Mouse (Mus musculus): ENCODE measurements around the gene Bgn. TPM values are rescaled to one million over a fixed set of nuclear protein-coding genes. Genes with fewer than 3 reads are reported as not detected.

Gene Bgn
- polyA plus RNA-seq, 1 experiment from 2014 or later: 42.1 TPM

DNA sequence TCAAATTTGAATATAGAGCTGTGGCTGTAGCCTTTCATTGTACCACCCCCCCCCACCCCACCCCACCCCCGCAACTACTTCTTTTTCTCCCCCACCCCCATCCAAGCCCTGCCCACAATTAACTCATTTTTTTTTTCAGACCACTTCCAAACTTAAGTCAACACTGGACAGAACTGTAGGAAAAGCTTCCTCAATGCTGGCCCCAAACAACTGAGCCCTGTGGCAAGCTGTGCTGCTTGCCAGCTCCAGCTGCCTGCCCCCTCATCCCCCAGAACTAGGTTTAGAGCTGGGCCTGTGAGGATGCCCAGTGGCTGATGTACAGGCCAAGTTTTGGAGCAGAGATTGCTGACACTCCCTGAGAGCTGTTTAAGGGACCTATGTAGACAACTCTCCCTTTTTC, 14.7 kb upstream of the Bgn start:
- Histone ChIP-seq H3K4me1 (ENCODE audit: control insufficient read depth, insufficient read depth, low read length) (no peaks in the 10 kb centered on the region), H3K27me3 (ENCODE audit: control insufficient read depth, insufficient read depth, low read length) (no peaks in the 10 kb centered on the region; the same call in 1 of the 2 replicates), H3K9ac (ENCODE audit: low read length) (no peak overlapping the region), H3K27ac (ENCODE audit: low read depth, low read length) (no peak overlapping the region), H3K4me2 (no peak overlapping the region), H3K4me3 (ENCODE audit: low read depth, low read length) (no peak overlapping the region), H3K36me3 (ENCODE audit: control insufficient read depth, insufficient read depth, low read length) (no peaks in the 10 kb centered on the region), H3K9me3 (ENCODE audit: control insufficient read depth, low read length) (no peaks in the 10 kb centered on the region)
- ATAC-seq (ENCODE audit: low FRiP score) (no peak), DNase-seq (ENCODE audit: low spot score, missing footprints) (no peak)
- WGBS: no CpG with 5 or more reads among the region's 1 CpGs

DNA sequence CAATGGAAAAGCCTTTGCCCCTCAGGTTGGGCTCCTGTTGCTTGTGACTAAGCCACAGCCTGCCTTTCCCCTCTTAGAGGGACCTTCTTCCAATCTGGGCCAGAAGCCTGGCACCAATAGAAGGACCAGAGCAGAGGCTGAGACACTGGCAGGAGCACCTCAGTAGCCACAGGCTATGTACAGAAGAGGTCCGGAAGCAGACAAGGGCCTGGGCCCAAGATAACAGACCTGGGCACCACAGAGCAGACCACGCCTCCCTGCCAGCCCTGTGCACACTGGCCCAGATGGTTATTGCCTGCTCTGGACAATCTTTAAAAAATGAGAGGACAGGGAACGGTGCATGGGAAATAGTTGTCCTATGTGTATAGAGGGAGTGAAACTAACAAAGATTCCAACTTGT, 11.6 kb upstream of the Bgn start:
- no peak overlapping the region for H3K9ac ChIP-seq (ENCODE audit: low read length)
- no peak overlapping the region for H3K4me2 ChIP-seq
- H3K36me3 ChIP-seq (ENCODE audit: control insufficient read depth, insufficient read depth, low read length): no peaks in the 10 kb centered on the region
- no peaks in the 10 kb centered on the region; the same call in 1 of the 2 replicates for H3K27me3 ChIP-seq (ENCODE audit: control insufficient read depth, insufficient read depth, low read length)
- H3K9me3 ChIP-seq (ENCODE audit: control insufficient read depth, low read length): no peaks in the 10 kb centered on the region
- no peak overlapping the region for H3K4me3 ChIP-seq (ENCODE audit: low read depth, low read length)
- no peaks in the 10 kb centered on the region for H3K4me1 ChIP-seq (ENCODE audit: control insufficient read depth, insufficient read depth, low read length)
- WGBS: 82% methylated on average over 3 of the region's 3 CpGs
- no peak for DNase-seq (ENCODE audit: low spot score, missing footprints)
- ATAC-seq (ENCODE audit: low FRiP score): no peak
- H3K27ac ChIP-seq (ENCODE audit: low read depth, low read length): no peak overlapping the region

DNA sequence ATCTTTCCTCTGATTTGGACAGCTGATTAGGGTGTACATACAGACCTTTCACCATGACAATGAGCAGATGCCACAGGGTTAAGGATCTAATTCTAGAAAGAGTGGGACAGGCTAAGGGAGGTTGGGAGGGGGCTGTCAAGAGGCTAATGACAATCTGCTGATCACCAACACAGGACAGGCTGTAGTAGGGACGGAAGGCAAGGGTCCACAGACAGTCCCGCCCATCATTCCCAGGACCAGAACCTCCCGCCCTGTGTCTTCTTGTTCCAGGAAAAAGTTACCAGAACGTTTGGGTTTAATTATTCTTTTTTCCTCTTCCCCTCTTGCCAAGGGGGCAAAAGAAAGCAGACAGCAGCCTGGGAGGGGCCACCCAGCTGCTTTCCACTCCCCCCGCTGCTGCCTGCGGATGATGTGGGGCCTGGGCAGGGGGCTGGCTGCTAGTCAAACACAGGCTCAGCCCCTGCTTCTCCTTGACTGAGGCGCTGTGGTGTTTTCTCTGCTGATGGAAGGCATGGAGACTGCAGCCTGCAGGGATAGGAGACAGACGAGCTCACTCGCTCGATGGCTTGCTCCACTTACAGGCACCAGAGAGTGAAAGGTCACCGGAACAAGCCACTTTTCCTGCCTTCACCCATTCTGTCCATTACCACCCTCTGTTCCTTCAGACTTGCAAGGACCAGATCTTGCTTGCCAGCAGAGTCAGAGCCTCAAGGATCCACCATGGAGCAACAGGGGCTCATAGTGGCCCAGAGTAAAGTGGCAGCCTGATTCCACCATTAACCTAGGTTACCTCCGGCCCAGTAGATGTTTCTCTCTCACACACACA, 8.8 kb upstream of the Bgn start:
- no peak for DNase-seq (ENCODE audit: low spot score, missing footprints)
- WGBS: 70% methylated on average over 12 of the region's 12 CpGs

DNA sequence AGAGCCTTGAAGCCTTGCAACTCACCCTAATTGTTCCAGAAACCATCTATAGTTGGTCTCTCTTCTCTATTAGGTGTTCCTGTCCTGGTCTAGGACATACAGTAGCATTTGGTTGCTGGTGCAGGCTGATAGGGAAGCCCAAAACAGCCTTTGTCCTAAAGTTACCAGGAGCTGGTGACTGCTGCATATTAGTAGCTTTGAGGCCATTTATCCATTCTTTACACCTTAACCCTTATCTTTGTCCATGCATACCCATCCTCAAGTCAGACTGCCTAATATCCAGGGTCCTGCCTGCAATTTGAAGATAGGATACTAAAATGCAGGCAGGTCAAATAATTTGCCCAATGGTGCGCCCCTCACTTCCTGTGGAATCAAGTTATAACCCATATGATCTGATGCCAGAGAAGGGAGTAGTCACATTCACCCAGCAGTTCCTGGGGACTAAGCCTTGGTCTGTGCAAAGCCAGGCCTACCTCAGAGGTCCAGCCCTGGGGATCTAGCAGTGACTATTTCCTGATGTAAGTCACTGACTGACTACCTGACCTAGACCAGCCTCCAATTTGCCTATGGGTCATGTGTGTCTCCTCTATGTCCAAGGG, 7.6 kb upstream of the Bgn start:
- Histone ChIP-seq H3K4me1 (ENCODE audit: control insufficient read depth, insufficient read depth, low read length) (no peaks in the 10 kb centered on the region), H3K27ac (ENCODE audit: low read depth, low read length) (no peak overlapping the region), H3K9me3 (ENCODE audit: control insufficient read depth, low read length) (no peaks in the 10 kb centered on the region), H3K36me3 (ENCODE audit: control insufficient read depth, insufficient read depth, low read length) (no peaks in the 10 kb centered on the region), H3K9ac (ENCODE audit: low read length) (no peak overlapping the region), H3K4me2 (no peak overlapping the region), H3K4me3 (ENCODE audit: low read depth, low read length) (no peak overlapping the region), H3K27me3 (ENCODE audit: control insufficient read depth, insufficient read depth, low read length) (no peaks in the 10 kb centered on the region)
- no peak for ATAC-seq (ENCODE audit: low FRiP score)
- no peak for DNase-seq (ENCODE audit: low spot score, missing footprints)
- WGBS: 93% methylated on average over 1 of the region's 1 CpGs

More for the DNA sequence above, 8.8 kb upstream of the Bgn start:
- no peak overlapping the region for H3K4me2 ChIP-seq
- no peak overlapping the region for H3K4me3 ChIP-seq (ENCODE audit: low read depth, low read length)
- no peaks in the 10 kb centered on the region for H3K9me3 ChIP-seq (ENCODE audit: control insufficient read depth, low read length)
- H3K36me3 ChIP-seq (ENCODE audit: control insufficient read depth, insufficient read depth, low read length): no peaks in the 10 kb centered on the region
- no peaks in the 10 kb centered on the region; the same call in 1 of the 2 replicates for H3K27me3 ChIP-seq (ENCODE audit: control insufficient read depth, insufficient read depth, low read length)
- ATAC-seq (ENCODE audit: low FRiP score): no peak
- H3K9ac ChIP-seq (ENCODE audit: low read length): no peak overlapping the region
- no peak overlapping the region for H3K27ac ChIP-seq (ENCODE audit: low read depth, low read length)
- no peaks in the 10 kb centered on the region for H3K4me1 ChIP-seq (ENCODE audit: control insufficient read depth, insufficient read depth, low read length)

DNA sequence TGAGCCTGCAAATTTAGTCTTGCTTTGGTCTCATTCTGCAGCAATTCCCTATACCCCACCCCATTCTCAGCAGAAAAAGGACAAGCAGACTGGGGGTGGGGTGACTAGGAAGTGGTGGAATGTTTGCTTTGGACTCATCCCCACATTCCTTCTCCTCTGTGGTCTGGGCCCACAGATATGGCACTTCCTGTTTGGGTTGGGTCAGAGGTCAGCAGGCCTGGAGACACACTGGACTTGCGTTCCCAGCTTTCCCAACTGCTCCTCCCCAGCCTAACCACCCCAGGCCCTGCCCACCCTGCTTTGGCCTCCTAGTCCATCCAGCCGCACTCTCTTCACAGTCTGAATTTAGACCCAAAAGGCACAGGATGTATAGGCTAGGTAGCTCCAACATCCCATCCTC, 6.8 kb upstream of the Bgn start:
- DNase-seq (ENCODE audit: low spot score, missing footprints): no peak
- Histone ChIP-seq H3K4me3 (ENCODE audit: low read depth, low read length) (no peak overlapping the region), H3K4me2 (no peak overlapping the region), H3K36me3 (ENCODE audit: control insufficient read depth, insufficient read depth, low read length) (no peaks in the 10 kb centered on the region), H3K9me3 (ENCODE audit: control insufficient read depth, low read length) (no peaks in the 10 kb centered on the region), H3K27me3 (ENCODE audit: control insufficient read depth, insufficient read depth, low read length) (no peaks in the 10 kb centered on the region), H3K27ac (ENCODE audit: low read depth, low read length) (no peak overlapping the region), H3K9ac (ENCODE audit: low read length) (no peak overlapping the region), H3K4me1 (ENCODE audit: control insufficient read depth, insufficient read depth, low read length) (no peaks in the 10 kb centered on the region)
- 60% methylated on average over 2 of the region's 2 CpGs for WGBS
- no peak for ATAC-seq (ENCODE audit: low FRiP score)

DNA sequence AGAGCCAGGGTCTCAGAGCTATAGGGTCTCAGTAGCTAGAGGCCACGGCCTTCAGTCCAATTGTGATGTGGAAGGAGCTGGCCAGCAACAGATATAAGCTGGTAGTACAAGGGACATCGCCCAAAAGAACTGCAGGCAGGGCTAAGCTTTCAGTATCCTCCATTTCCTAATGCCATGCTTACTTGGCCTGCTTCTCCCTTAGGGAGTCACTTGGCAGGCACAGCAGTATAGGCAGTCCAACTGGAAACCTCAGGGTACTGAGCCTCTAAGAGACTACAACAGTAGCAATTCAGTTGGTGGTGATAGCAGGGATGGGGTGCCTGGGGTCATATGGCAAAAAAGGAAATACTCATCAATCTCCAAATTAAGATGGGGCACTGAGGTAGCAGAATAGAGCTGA, 5.9 kb upstream of the Bgn start:
- no peak for ATAC-seq (ENCODE audit: low FRiP score)
- Histone ChIP-seq H3K4me2 (no peak overlapping the region), H3K27me3 (ENCODE audit: control insufficient read depth, insufficient read depth, low read length) (no peaks in the 10 kb centered on the region), H3K9ac (ENCODE audit: low read length) (no peak overlapping the region), H3K4me1 (ENCODE audit: control insufficient read depth, insufficient read depth, low read length) (no peaks in the 10 kb centered on the region), H3K27ac (ENCODE audit: low read depth, low read length) (no peak overlapping the region), H3K4me3 (ENCODE audit: low read depth, low read length) (no peak overlapping the region), H3K9me3 (ENCODE audit: control insufficient read depth, low read length) (no peaks in the 10 kb centered on the region), H3K36me3 (ENCODE audit: control insufficient read depth, insufficient read depth, low read length) (no peaks in the 10 kb centered on the region)
- WGBS: 57% methylated on average over 2 of the region's 2 CpGs
- no peak for DNase-seq (ENCODE audit: low spot score, missing footprints)

DNA sequence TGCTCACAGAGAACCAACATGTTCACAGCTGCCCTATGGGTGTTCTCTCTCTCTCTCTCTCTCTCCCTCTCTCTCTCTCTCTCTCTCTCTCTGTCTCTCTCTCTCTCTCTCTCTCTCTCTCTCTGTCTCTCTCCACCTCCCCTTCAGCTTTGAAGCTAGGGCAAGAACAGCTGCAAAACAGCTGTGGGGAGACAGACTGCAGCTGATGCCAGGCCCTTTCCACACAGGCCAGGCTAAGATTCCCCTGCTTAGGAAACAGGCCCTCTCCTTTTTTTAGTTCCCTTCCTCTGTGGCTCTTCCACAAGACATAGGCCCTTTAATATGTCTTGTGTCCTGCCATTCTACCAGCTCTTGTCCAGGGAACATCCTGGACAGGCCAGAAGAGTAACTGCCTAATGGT, 3.7 kb upstream of the Bgn start:
- H3K27me3 ChIP-seq (ENCODE audit: control insufficient read depth, insufficient read depth, low read length): no peaks in the 10 kb centered on the region
- H3K36me3 ChIP-seq (ENCODE audit: control insufficient read depth, insufficient read depth, low read length): no peaks in the 10 kb centered on the region
- no peak for DNase-seq (ENCODE audit: low spot score, missing footprints)
- no peaks in the 10 kb centered on the region for H3K4me1 ChIP-seq (ENCODE audit: control insufficient read depth, insufficient read depth, low read length)
- H3K9me3 ChIP-seq (ENCODE audit: control insufficient read depth, low read length): no peaks in the 10 kb centered on the region
- no peak overlapping the region for H3K4me3 ChIP-seq (ENCODE audit: low read depth, low read length)
- H3K4me2 ChIP-seq: no peak overlapping the region
- H3K27ac ChIP-seq (ENCODE audit: low read depth, low read length): no peak overlapping the region
- no peak for ATAC-seq (ENCODE audit: low FRiP score)
- no peak overlapping the region for H3K9ac ChIP-seq (ENCODE audit: low read length)

DNA sequence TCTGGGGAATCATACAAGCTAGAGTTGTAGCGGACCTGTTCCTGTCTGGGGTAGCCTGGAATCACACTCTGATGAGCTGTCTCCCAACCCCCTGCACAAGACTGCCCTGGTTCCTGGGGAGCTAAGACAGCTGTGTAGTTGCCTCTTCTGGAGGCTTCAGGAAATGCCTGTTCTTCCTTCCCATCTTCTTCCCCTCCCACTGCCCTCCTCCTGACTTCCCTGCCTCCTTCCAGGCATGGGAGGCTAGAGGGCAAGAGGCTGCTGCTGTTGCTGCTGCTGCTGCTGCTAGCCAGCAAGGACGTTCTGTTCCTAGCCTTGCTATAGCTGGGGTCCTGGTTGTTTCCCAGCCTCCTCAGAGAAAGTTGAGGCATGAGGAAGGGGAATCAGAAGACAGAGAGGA, 3.1 kb upstream of the Bgn start:
- H3K27me3 ChIP-seq (ENCODE audit: control insufficient read depth, insufficient read depth, low read length): no peaks in the 10 kb centered on the region
- no peak overlapping the region for H3K27ac ChIP-seq (ENCODE audit: low read depth, low read length)
- no peaks in the 10 kb centered on the region for H3K9me3 ChIP-seq (ENCODE audit: control insufficient read depth, low read length)
- no peak overlapping the region for H3K4me2 ChIP-seq
- no peak overlapping the region for H3K9ac ChIP-seq (ENCODE audit: low read length)
- no peak overlapping the region for H3K4me3 ChIP-seq (ENCODE audit: low read depth, low read length)
- 52% methylated on average over 2 of the region's 2 CpGs for WGBS
- no peak for ATAC-seq (ENCODE audit: low FRiP score)
- H3K36me3 ChIP-seq (ENCODE audit: control insufficient read depth, insufficient read depth, low read length): no peaks in the 10 kb centered on the region
- DNase-seq (ENCODE audit: low spot score, missing footprints): no peak
- no peaks in the 10 kb centered on the region for H3K4me1 ChIP-seq (ENCODE audit: control insufficient read depth, insufficient read depth, low read length)

DNA sequence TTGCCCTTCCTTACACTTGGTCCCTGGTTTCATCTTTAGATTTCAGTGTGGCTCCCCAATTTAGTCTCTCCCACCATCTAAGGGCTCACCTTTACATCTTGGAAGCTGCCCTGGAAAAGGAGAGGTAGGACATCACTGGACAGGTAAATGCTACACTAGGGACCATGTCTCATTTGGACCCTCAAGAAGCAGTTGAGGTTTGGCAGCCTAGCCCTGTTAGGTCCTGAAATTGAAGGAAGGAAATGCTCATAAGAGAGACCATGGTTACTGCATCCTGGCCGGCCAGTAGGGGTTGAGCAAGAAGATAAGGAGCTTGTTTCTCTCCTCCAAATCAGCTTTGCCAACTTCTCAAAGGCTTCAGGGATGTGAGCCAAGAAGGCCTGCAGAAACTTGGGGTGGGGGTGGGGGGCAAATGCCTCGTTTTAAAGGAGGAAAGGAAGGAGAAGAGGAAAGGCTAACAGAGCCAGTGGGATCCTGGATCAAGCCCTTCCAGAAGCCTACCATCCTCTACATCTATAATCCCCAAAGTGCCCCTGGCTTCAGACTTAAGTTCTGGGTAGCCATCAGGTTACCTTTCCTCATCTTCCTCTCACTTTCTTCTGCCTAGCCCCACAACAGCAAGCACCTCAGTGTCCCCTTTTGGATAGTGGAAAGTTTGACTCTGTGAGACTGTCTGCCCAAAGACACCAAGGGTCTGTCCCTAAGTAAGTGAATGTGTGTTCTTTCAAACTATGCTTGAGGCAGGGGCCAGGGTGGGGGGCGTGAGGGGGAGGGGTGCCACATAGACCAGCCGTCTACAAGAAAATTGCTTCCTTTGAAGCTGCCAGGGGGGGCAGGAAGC, 539 bp upstream of the Bgn start:
- H3K9me3 ChIP-seq (ENCODE audit: control insufficient read depth, low read length): no peaks in the 10 kb centered on the region
- no peak overlapping the region for H3K4me2 ChIP-seq
- ATAC-seq (ENCODE audit: low FRiP score) (no peak), DNase-seq (ENCODE audit: low spot score, missing footprints) (no peak)
- H3K9ac ChIP-seq (ENCODE audit: low read length): no peak overlapping the region
- no peaks in the 10 kb centered on the region for H3K4me1 ChIP-seq (ENCODE audit: control insufficient read depth, insufficient read depth, low read length)
- H3K27ac ChIP-seq (ENCODE audit: low read depth, low read length): no peak overlapping the region
- 57% methylated on average over 4 of the region's 4 CpGs for WGBS
- H3K4me3 ChIP-seq (ENCODE audit: low read depth, low read length): no peak overlapping the region
- H3K36me3 ChIP-seq (ENCODE audit: control insufficient read depth, insufficient read depth, low read length): no peaks in the 10 kb centered on the region
- no peaks in the 10 kb centered on the region for H3K27me3 ChIP-seq (ENCODE audit: control insufficient read depth, insufficient read depth, low read length)
